Mouse (Mus musculus): ENCODE measurements around the gene Slc9a7.

Gene Slc9a7

DNA sequence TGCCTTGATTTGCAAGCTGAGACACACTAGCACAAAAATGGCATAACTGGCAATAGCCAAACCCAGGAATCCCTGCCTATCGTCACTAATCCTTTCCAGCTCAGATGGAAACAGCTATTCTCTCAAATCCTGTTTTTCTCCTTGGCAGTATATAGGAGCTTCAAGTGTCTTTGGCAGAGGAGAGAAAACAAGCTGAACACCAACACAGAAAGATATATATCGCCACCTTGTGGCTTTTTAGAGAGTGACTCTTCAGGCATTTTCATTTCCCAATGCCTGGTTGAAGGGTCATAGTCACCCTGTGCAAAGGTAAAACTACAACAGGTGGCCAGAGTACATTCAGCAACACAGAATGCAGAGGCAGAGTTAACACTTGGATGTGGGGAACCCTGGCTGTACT is 134.1 kb downstream of the Slc9a7 start:
- no peak for DNase-seq (ENCODE audit: low spot score)

DNA sequence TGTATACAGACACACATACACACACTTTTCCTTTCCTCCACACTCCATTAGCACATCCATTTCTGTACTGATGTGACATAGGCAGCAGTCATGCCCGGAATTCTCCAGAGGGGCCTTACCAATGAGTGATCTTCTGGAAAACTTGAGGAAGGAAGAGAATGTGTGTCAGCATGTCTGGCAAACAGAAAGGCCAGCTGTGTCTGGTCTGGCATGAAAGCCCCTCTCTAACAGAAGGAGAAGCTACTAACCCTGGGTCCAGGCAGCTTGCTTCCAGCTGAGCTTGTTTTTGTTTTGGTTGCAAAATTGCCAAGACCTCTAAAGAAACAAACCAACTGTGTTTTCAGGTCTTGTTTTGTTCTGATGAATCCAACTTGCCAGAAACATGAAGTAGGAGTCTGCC is 162.1 kb downstream of the Slc9a7 start:
- no peak for DNase-seq (ENCODE audit: low spot score)

DNA sequence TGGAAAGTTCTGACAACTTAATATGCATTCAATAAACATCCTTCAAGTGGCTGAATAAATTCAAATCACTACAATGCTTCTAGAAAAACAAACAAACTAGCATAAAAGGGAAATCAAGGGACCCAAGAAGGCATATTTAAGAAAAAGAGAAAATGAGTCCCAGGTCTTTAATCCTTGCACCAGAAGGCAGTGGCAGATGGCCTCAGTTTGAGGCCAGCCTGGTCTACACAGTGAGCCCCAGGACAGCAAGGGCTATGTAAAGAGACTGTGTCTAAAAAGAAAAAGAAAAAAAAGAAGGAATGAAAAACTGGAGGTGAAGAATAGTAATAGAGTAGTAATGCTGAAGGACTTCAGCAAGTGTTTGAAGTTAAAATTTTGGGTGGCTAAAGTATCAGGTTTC is 162.7 kb downstream of the Slc9a7 start:
- DNase-seq (ENCODE audit: low spot score) = no peak

DNA sequence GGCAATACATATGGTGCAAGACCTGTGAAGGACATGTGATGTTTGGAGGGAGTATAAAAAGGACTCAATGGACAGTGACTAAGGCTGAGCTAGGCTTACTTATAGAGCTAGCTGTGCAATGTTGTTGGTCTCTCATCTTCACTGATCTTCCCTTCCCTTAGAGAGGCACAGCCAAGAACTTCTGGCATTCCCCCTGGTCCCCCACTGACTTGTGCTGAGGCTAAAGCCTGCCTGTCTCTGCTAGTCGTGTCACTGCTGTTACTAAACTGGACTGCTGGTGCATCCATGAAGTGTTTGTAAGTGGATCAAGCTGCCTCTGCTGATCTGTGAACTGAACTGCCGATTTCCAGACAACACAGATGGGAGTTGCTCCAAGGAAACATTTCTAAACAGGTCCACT is 166.1 kb downstream of the Slc9a7 start:
- no peak for DNase-seq (ENCODE audit: low spot score)

DNA sequence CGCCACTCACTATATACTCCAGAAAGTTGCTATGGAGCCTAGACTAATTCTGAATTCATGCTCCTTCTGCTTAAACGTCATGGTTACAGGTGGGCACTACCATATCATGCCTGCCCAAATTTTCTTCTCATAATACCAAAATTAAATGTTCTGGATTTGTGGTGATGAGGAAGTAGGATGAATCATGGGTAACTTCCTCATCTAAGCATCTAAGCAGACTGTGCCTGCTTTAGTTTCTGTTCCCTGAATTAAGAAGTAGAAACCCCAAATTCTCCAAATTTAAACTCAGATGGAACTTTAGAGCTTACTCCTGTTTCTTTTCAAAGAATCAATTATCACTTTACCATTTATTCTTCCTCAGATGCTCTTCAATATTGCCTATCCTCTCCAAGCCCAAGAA is 173.9 kb downstream of the Slc9a7 start:
- DNase-seq (ENCODE audit: low spot score) = no peak

DNA sequence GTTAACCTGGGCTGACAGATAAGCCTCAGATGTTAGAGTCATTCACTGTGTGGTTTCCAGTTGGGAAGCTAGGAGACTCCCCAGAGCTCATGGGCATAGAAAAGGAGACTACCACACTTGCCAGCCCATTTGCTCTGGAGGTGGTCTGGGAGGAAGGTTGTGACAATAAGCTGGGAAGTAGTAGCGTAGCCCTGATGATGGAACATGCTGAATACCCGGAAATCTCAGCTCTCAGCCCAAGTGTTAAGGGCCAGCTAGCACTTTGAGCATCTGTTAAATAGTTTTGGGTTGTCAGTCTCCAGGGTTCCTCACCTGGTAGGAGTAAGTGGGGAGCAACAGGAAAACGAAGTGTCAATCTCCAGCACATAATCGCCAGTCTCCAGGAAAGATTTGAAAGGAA is 221.4 kb downstream of the Slc9a7 start:
- DNase-seq (ENCODE audit: low spot score) = no peak

DNA sequence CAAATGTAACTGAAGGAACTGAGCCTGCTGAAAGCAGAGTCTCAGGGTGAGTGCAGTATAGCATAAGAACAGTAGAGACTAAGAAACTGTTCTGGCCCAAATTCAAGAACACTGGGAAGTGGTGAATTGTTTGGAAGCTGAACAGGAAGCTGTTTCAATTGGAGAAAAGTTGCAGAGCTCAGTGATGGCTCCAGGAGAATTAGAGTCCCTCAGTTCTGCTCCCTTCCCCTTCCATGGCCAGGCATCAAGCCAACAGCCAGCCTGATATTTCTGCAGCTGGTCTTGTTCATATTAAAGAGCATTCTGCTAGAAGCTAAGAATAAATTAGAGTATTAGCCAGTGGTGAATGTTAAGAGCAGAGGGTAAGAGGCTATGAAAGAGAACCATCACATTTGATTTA is 225.0 kb downstream of the Slc9a7 start:
- DNase-seq (ENCODE audit: low spot score) = no peak

DNA sequence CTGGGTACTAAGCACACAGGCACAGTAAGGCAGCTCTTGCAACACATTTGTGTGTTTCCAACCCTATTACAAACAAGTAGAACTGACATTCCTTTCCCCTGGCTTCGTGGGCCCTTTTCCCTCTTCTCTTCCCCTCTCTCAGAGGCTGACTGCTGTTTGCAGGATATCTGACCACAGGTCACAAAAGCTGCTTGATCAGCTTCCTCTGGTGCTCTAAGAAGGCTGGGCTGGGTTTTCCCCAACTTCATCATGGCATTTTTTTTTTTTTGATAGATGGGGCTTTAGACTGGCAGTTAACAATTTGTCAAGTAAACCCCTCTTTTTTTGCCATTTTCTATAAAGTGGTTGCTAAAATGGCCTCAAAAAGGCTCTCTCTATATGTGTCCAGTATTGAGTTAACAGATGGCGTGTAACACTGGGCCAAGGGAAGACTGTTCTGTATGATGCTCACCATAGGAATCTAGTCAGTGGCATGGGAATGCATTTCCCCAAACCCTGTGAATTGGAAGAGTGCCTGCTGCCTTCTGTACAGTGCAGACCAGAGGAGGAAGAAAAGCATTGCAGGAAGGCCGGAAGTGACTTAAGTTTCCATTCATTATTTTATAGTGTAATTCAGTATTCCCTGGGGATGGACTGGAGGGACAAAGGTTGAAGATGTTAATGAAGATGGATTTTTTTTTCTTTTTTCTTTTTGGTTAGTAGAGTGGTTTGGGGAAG is 229.7 kb downstream of the Slc9a7 start:
- no peak for DNase-seq (ENCODE audit: low spot score)

DNA sequence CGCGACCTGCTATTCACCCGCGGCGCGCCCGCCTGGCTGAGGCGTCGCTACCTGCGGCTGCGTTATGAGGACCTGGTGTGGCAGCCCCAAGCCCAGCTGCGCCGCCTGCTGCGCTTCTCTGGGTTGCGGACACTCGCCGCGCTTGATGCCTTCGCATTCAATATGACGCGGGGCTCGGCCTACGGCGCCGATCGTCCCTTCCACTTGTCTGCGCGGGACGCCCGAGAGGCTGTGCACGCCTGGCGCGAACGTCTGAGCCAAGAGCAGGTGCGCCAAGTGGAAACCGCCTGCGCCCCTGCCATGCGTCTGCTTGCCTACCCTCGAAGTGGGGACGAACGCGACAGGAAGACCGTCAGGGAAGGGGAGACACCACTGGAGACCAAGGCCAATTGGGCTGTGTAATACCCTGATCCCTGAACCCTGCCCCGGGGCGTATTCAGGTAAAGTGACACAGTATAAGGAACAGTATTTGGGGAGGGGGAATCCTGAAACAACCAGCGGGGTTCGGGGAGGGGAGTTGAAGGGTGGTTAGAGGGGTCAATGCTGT is 230.8 kb downstream of the Slc9a7 start:
- DNase-seq (ENCODE audit: low spot score) = peak; percentile 2

DNA sequence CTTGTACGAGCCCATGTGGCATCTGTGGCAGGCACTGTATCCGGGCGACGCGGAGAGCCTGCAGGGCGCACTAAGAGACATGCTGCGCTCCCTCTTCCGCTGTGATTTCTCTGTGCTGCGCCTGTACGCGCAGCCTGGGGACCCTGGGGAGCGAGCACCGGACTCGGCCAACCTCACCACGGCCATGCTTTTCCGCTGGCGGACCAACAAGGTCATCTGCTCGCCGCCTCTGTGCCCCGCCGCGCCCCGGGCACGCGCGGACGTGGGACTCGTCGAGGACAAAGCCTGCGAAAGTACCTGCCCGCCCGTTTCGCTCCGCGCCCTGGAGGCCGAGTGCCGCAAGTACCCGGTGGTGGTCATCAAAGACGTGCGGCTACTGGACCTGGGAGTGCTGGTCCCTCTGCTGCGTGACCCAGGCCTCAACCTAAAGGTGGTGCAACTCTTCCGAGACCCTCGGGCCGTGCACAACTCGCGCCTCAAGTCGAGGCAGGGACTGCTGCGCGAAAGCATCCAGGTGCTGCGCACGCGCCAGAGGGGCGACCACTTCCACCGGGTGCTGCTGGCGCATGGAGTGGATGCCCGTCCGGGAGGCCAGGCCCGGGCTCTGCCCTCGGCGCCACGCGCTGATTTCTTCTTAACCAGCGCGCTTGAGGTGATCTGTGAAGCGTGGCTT is 231.4 kb downstream of the Slc9a7 start:
- DNase-seq (ENCODE audit: low spot score) = peak; percentile 9

DNA sequence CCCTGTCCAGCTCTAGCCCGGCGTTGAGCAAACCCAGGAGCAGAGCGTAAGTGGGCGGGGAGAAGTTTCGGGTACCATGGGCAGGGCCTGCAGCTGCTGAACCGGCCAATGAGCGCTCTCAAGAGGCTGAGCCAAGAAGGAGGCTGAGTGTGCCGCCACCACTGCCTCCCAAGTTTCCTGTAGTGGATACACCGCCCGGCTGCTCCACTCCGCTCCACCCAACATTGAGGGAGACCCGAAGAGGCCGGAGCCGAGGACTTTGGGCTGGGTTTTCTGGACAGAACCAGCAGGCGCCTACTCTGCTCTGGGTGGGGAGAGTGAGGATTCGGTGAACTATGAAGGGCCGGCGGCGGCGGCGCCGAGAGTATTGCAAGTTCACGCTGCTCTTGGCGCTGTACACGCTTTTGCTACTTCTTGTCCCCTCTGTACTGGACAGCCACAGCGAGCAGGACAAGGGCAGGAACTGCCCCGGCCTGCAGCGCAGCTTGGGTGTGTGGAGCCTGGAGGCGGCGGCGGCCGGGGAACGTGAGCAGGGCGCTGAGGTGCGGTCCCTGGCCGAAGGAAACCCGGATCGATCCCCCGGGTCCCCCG is 232.1 kb downstream of the Slc9a7 start, which contains the start of gene Chst7:
Gene Chst7 (plus strand): TSS at position 180 of the 591 bp plus-strand sequence.
- DNase-seq (ENCODE audit: low spot score) = peak; percentile 36

All from urinary bladder, postnatal 25 days (tissue).